Mouse (Mus musculus) liver, postnatal 0 days (tissue): ENCODE measurements at regions not wholly inside any gene's neighbourhood (a gene's known extent, or its start where the extent isn't known, plus 50 kb on each side); places are given as distances from the start of the nearest gene placed in this dataset.

Source experiments
- CTCF ChIP-seq: sonication (generic); IDR thresholded peaks from 2 replicates; pipeline ENCODE4 v1.5.1; 2016; ENCODE audit warnings: antibody characterized with exemption, low read depth
- EP300 ChIP-seq: IDR thresholded peaks from 2 replicates; pipeline ENCODE4 v1.6.1; 2016; ENCODE audit warnings: antibody characterized with exemption, low read depth, mild to moderate bottlenecking

GRCm38 (mm10) chr3:34908489-34908888 is 258.3 kb downstream of the Sox2 start:
- TF ChIP-seq CTCF (no peak), EP300 (no peak)
